Mouse (Mus musculus) kidney, embryonic 14.5 days (tissue): ENCODE measurements at regions not wholly inside any gene's neighbourhood (a gene's known extent, or its start where the extent isn't known, plus 50 kb on each side); places are given as distances from the start of the nearest gene placed in this dataset.

Experiments used
- ATAC-seq: fragments of 200-750 bp; cut with Nextera tagmentation; 2 replicates; pipeline ENCODE4 v1.8.0; 2017; ENCODE audit warnings: moderate number of reproducible peaks, mild to moderate bottlenecking, moderate TSS enrichment, moderate library complexity; ENCODE audit not compliant: low FRiP score, low TSS enrichment
- H3K27ac ChIP-seq: fragments of 300-500 bp; sonication (generic); 2 replicates; pipeline ENCODE4 v1.5.1; 2014; ENCODE audit warnings: low read depth, mild to moderate bottlenecking, low read length, moderate library complexity, mixed read lengths
- H3K27me3 ChIP-seq: fragments of 300-500 bp; sonication (generic); 2 replicates; pipeline ENCODE4 v1.6.1; 2014; ENCODE audit warnings: mild to moderate bottlenecking, low read length; ENCODE audit not compliant: control insufficient read depth, insufficient read depth
- H3K36me3 ChIP-seq: fragments of 300-500 bp; sonication (generic); 2 replicates; pipeline ENCODE4 v1.6.1; 2014; ENCODE audit warnings: low read length, mixed read lengths; ENCODE audit not compliant: control insufficient read depth, insufficient read depth
- H3K4me1 ChIP-seq: fragments of 300-500 bp; sonication (generic); 2 replicates; pipeline ENCODE4 v1.6.1; 2014; ENCODE audit warnings: low read length, mixed read lengths; ENCODE audit not compliant: control insufficient read depth, insufficient read depth
- H3K4me2 ChIP-seq: fragments of 300-500 bp; sonication (generic); replicated peaks from 2 replicates; pipeline ENCODE4 v1.6.1; 2014; ENCODE audit warnings: low read depth, mild to moderate bottlenecking, low read length
- H3K4me3 ChIP-seq: fragments of 300-500 bp; sonication (generic); 2 replicates; pipeline ENCODE4 v1.5.1; 2014; ENCODE audit warnings: mild to moderate bottlenecking, low read length
- H3K9ac ChIP-seq: fragments of 300-500 bp; sonication (generic); 2 replicates; pipeline ENCODE4 v1.6.1; 2014; ENCODE audit warnings: low read depth, mild to moderate bottlenecking, low read length, moderate library complexity
- H3K9me3 ChIP-seq: fragments of 300-500 bp; sonication (generic); 2 replicates; pipeline ENCODE4 v1.6.1; 2016; ENCODE audit warnings: low read length; ENCODE audit not compliant: control insufficient read depth
- WGBS: fragments of 180-500 bp; shearing (Covaris S2); extraction: QIAGEN DNeasy Blood & Tissue Kit; methylation state at CpG from one replicate; pipeline ENCODE4 v1.1.7; 2014; 5-methylcytosine and 5-hydroxymethylcytosine counted together

DNA sequence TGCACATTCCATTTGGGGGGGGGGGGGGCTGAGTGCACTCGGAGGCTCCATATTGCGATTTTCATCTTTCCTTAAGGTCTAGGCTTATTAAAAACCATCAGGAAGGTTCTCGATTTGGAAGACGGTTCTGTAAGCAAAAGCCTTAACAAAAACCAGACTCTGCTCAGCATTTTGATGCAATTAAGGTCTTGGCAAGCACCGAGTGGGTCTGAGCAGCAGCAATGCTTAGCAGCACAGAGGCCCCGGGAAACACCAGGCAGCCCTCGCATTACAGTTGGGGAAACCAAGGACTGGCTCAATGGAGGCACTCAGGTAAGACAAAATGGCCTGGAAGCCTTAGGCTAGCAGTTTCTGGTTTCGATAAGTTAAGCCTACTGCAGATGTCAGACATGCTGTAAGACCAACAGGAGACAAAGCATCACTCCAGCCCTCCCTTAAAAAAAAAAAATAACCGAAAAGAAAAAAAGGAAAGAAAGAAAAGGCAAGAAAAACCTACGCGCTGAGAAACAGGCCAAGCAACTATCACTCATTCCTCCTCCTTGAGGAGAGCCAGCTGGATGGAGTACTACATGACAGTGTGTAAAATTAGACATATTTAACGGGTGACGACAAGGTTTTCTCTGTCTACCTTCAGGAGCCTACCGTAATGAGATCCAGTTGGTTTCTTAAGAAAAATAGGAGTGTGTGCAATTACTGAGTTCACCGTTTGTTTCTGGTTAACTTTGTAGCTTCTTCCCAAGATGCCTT lies 436.3 kb upstream of the Zmiz1 start:
- Histone ChIP-seq H3K9ac (no peak overlapping the region), H3K4me1 (0 out of 2 replicates have a peak, but pooled peaks cover 2% of the 10 kb centered on the region), H3K27me3 (no peaks in the 10 kb centered on the region), H3K36me3 (no peaks in the 10 kb centered on the region), H3K4me3 (no peak overlapping the region), H3K4me2 (no peak overlapping the region), H3K27ac (peak overlapping the region; percentile 32; the same call in 1 of the 2 replicates), H3K9me3 (no peaks in the 10 kb centered on the region)
- no peak for ATAC-seq
- WGBS, result 65% methylated on average over 15 of the region's 15 CpGs

DNA sequence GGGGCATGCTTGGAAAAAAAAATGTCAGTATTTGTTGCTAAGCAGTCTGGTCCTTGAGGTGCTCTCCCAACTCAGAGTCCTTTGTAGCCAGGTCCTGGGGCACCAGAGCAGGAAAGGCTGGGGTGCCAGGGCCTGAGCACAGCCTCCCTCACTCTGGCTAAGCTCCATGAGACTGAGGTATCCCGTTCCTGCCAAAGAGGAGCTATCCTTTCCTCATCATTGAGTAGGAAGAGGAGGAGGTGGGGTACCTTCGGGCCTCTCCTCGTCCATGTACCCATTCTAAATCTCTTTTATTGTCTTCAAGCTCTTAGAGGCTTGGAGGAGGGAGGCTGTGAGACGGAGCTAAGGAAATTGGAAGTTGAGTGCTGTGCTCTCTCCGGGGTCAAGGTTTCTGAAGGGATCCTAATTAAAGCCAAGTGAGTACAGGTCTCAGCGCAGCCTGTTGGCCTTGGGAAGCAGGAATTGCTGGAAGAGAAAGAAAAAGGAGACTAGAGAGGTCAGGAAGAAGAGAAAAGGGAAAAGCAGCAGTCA lies 435.6 kb upstream of the Zmiz1 start:
- no peak overlapping the region for H3K27ac ChIP-seq
- H3K9me3 ChIP-seq, result no peaks in the 10 kb centered on the region
- 0 out of 2 replicates have a peak, but pooled peaks cover 2% of the 10 kb centered on the region for H3K4me1 ChIP-seq
- no peak overlapping the region for H3K4me2 ChIP-seq
- H3K4me3 ChIP-seq, result no peak overlapping the region
- 39% methylated on average over 6 of the region's 6 CpGs for WGBS
- no peaks in the 10 kb centered on the region for H3K27me3 ChIP-seq
- ATAC-seq, result no peak
- no peak overlapping the region for H3K9ac ChIP-seq
- H3K36me3 ChIP-seq, result no peaks in the 10 kb centered on the region

DNA sequence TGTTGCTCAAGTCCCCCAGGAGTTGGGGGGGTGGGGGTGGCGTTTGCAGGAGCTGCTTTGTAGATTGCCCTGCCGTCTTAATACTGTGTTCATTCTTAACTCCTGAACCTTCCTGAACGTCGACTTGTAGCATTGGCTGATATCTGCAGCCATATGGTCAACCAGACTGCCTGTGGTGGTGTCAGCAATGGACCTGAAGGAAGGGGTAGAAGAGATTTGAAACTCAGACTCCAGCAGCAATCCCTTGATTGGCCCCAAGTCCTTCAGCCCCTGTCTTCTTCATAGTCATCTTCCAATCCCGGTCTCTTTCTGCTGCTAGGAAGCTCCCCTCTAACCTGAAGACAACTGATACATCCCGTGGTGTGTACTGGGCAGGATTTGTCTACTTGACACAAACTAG lies 433.9 kb upstream of the Zmiz1 start:
- 86% methylated on average over 6 of the region's 6 CpGs for WGBS
- no peak overlapping the region for H3K9ac ChIP-seq
- H3K27me3 ChIP-seq, result no peaks in the 10 kb centered on the region
- no peaks in the 10 kb centered on the region for H3K9me3 ChIP-seq
- H3K4me3 ChIP-seq, result no peak overlapping the region
- no peak overlapping the region for H3K27ac ChIP-seq
- no peaks in the 10 kb centered on the region for H3K4me1 ChIP-seq
- no peak for ATAC-seq
- no peaks in the 10 kb centered on the region for H3K36me3 ChIP-seq
- no peak overlapping the region for H3K4me2 ChIP-seq

DNA sequence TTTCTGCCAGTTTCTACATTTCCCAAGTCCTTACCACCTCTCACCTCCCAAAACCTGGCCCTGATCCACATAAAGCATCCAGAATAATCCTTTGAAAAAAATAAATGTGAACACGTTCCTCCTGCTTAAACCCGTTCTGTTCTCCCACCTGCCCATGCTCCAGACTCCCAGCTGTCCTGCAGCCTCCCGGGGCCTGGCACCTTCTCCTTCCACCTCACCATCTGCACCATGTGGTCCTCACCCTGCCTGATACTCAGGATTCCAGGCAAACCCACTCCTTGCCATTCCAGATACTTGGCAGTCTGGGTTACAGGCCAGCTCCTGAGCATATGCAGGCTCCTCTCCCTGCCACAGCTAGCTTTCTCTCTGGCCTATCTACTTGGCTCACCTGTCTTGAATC lies 431.9 kb upstream of the Zmiz1 start:
- no peaks in the 10 kb centered on the region for H3K27me3 ChIP-seq
- no peak overlapping the region for H3K27ac ChIP-seq
- H3K4me1 ChIP-seq, result no peaks in the 10 kb centered on the region

DNA sequence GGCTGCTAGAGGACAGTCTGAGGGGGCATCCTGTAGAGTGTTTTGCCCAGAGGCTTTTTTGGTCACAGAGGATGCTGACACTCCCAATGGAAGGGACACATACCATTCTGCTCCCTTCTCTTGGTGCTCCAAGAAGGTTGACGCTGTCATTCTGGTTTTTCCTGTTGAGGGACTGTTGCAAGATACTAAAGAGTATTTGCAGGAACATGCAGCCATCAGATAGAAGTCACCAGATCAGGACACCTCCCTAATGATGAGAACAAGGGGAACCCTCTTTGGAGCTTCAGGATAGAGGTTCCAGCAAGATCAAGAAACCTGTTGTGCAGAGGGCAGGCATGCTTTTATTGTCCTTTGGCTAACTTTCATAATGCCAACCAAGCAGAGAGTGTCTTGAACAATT lies 431.1 kb upstream of the Zmiz1 start:
- no peak overlapping the region for H3K27ac ChIP-seq
- H3K4me2 ChIP-seq, result no peak overlapping the region
- H3K4me1 ChIP-seq, result no peaks in the 10 kb centered on the region
- 96% methylated on average over 1 of the region's 1 CpGs for WGBS
- no peaks in the 10 kb centered on the region for H3K9me3 ChIP-seq
- no peaks in the 10 kb centered on the region for H3K36me3 ChIP-seq
- H3K9ac ChIP-seq, result no peak overlapping the region
- no peak overlapping the region for H3K4me3 ChIP-seq
- no peaks in the 10 kb centered on the region for H3K27me3 ChIP-seq
- ATAC-seq, result no peak

More for the DNA sequence above, 431.9 kb upstream of the Zmiz1 start:
- Histone ChIP-seq H3K9ac (no peak overlapping the region), H3K36me3 (no peaks in the 10 kb centered on the region), H3K9me3 (no peaks in the 10 kb centered on the region), H3K4me2 (no peak overlapping the region), H3K4me3 (no peak overlapping the region)
- WGBS, result 86% methylated on average over 3 of the region's 3 CpGs
- no peak for ATAC-seq

DNA sequence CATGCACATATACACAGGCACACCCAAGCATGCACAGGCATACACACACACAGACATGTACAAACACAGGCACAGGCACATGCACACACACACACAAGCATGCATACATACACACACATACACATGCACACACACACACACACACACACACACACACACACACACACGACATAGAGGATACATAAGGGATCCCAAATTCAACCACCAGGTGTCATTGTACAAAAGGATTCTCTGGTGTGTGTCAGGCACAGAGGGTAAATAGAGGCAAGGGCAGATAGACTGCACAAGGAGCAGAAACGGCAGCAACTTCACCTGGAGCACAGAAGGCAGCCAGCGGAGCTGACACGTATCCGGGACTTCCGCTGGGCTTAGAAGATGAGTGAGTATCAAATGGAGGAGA lies 428.1 kb upstream of the Zmiz1 start:
- ATAC-seq, result peak; percentile 32; the same call in 1 of the 2 replicates
- no peak overlapping the region for H3K27ac ChIP-seq
- no peaks in the 10 kb centered on the region for H3K9me3 ChIP-seq
- no peaks in the 10 kb centered on the region for H3K4me1 ChIP-seq
- no peak overlapping the region for H3K9ac ChIP-seq
- no peak overlapping the region for H3K4me3 ChIP-seq
- WGBS, result 78% methylated on average over 6 of the region's 6 CpGs
- H3K36me3 ChIP-seq, result no peaks in the 10 kb centered on the region
- no peaks in the 10 kb centered on the region for H3K27me3 ChIP-seq
- H3K4me2 ChIP-seq, result no peak overlapping the region

DNA sequence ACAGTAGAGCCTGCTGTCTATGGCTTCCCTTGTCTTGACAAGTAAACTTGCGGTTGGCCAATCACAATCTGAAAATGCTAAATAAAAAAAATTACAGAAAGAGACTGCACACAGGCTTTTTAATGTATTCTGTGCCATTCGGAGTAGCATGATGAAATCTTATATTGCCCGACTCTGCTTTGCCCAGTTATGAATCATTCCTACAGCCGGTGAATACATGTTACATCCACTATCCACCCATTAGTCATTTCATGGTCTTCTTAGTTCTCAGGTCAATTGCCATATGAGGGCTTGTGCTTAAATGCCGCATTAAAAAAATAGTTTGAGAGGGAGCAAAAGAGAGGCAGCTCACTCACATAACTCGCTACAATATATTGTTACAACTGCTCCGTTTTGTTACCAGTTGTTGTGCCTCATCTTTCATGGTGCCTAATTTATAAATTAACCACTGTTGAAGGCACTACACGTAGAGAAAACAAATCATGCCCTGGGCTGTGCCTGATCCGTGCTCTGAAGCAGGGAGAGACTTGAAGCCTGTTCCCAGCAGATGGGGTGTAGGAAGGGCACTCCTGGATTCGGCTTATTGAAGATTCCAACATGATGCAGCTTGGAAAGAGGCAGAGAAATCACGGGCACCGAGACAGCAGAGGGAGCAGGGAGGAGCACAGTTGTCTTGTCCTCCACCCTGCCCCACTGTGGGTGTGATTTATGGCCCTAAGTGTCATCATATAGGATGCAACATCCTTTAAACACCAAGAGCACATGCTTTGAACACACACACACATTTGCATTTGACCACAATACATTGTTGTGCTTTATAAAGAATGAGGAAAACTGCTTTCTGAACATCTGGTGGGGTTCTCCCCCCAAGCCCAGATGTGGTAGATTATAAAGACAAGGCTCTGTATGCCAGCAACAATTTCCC lies 427.0 kb upstream of the Zmiz1 start:
- WGBS, result 49% methylated on average over 12 of the region's 12 CpGs
- ATAC-seq, result no peak
- Histone ChIP-seq H3K4me1 (no peaks in the 10 kb centered on the region), H3K4me2 (no peak overlapping the region), H3K36me3 (no peaks in the 10 kb centered on the region), H3K27me3 (no peaks in the 10 kb centered on the region), H3K9ac (no peak overlapping the region), H3K9me3 (no peaks in the 10 kb centered on the region), H3K27ac (no peak overlapping the region), H3K4me3 (no peak overlapping the region)

DNA sequence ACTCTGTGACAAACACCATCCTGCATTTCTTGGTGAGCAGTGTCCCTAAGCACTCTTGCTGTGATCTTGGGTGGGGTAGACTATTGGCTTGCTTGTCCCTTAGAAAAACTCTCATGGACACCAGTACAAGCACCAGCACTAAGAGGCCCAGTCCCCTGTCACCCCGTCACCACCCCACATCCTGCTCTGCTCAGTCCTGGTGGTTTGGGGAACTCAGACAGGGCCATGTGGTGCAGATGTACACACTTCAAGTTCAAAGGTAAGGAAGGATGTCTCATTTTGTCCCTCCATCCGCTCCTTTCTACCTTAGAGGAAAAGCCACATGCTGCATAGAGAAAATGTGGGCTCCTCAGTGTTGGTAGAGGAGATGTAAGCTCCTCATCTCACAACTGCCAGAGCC lies 426.1 kb upstream of the Zmiz1 start:
- WGBS, result 95% methylated on average over 2 of the region's 2 CpGs
- ATAC-seq, result no peak

DNA sequence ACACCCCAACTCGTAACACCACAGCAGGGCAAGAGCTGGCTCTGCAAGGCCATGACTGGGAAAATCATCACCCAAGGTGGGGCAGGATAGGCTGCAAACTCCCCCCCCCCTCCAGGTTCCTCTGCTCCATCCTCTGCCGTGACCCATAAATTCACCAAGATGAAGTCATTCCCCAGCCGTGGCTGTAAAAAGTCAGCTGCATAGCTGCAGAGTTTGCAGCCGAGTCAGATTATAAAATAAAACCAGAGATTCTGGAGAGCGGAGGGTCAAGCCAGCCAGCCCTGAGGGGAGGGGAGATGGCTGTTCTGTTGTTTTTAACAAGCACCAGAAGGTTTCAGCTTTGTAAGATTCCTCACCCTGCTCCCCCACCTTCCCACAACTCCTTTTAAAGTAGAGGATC lies 416.7 kb upstream of the Zmiz1 start:
- Histone ChIP-seq H3K27me3 (no peaks in the 10 kb centered on the region), H3K27ac (peak overlapping the region; percentile 65; the same call in 1 of the 2 replicates), H3K9ac (no peak overlapping the region), H3K4me3 (no peak overlapping the region), H3K4me2 (no peak overlapping the region), H3K36me3 (no peaks in the 10 kb centered on the region), H3K9me3 (no peaks in the 10 kb centered on the region), H3K4me1 (peaks cover 31% of the 10 kb centered on the region; the same call in 1 of the 2 replicates)
- 13% methylated on average over 5 of the region's 5 CpGs for WGBS
- ATAC-seq, result peak; percentile 61

More for the DNA sequence above, 426.1 kb upstream of the Zmiz1 start:
- Histone ChIP-seq H3K4me1 (no peaks in the 10 kb centered on the region), H3K4me3 (no peak overlapping the region), H3K4me2 (no peak overlapping the region), H3K9me3 (no peaks in the 10 kb centered on the region), H3K27me3 (no peaks in the 10 kb centered on the region), H3K9ac (no peak overlapping the region), H3K36me3 (no peaks in the 10 kb centered on the region), H3K27ac (no peak overlapping the region)
